Mouse (Mus musculus) liver, postnatal 0 days (tissue): ENCODE data around the gene Tmem246. TPM values are rescaled to one million over a fixed set of nuclear protein-coding genes. Genes with fewer than 3 reads are reported as not detected.
A peak's percentile ranks its signal among the peaks of the same experiment; 100 is the strongest.

ENCODE experiments used
- ATAC-seq: fragments of 200-750 bp; cut with Nextera tagmentation; 2 replicates; pipeline ENCODE4 v1.8.0; 2017; ENCODE audit warnings: mild to moderate bottlenecking, moderate library complexity
- DNase-seq: peaks from one replicate; pipeline ENCODE4 v3.0.0-alpha.2; 2016
- H3K27ac ChIP-seq: fragments of 300-500 bp; sonication (generic); 2 replicates; pipeline ENCODE4 v1.5.1; 2014; ENCODE audit warnings: antibody characterized with exemption, moderate library complexity, mild to moderate bottlenecking, low read depth
- H3K27me3 ChIP-seq: fragments of 300-500 bp; sonication (generic); 2 replicates; pipeline ENCODE4 v1.6.1; 2014; ENCODE audit warnings: low read length, control low read depth, mixed read lengths; ENCODE audit not compliant: insufficient read depth
- H3K36me3 ChIP-seq: fragments of 300-500 bp; sonication (generic); replicated peaks from 2 replicates; pipeline ENCODE4 v1.6.1; 2014; ENCODE audit warnings: mild to moderate bottlenecking, control low read depth, low read length, moderate library complexity, mixed read lengths; ENCODE audit not compliant: insufficient read depth
- H3K4me1 ChIP-seq: fragments of 300-500 bp; sonication (generic); 2 replicates; pipeline ENCODE4 v1.6.1; 2014; ENCODE audit warnings: antibody characterized with exemption, mild to moderate bottlenecking, control low read depth; ENCODE audit not compliant: insufficient read depth
- H3K4me2 ChIP-seq: fragments of 300-500 bp; sonication (generic); 2 replicates; pipeline ENCODE4 v1.6.1; 2014; ENCODE audit warnings: low read depth, mild to moderate bottlenecking, low read length, moderate library complexity, mixed read lengths
- H3K4me3 ChIP-seq: fragments of 300-500 bp; sonication (generic); 2 replicates; pipeline ENCODE4 v1.5.1; 2014; ENCODE audit warnings: low read depth, low read length
- H3K9ac ChIP-seq: fragments of 300-500 bp; sonication (generic); replicated peaks from 2 replicates; pipeline ENCODE4 v1.6.1; 2014; ENCODE audit warnings: mild to moderate bottlenecking, moderate library complexity
- H3K9me3 ChIP-seq: fragments of 300-500 bp; sonication (generic); 2 replicates; pipeline ENCODE4 v1.6.1; 2016; ENCODE audit warnings: mild to moderate bottlenecking, control low read depth, low read length, mixed read lengths
- CTCF ChIP-seq: sonication (generic); IDR thresholded peaks from 2 replicates; pipeline ENCODE4 v1.5.1; 2016; ENCODE audit warnings: antibody characterized with exemption, low read depth
- EP300 ChIP-seq: IDR thresholded peaks from 2 replicates; pipeline ENCODE4 v1.6.1; 2016; ENCODE audit warnings: antibody characterized with exemption, low read depth, mild to moderate bottlenecking
- WGBS: fragments of 180-500 bp; shearing (Covaris S2); extraction: QIAGEN DNeasy Blood & Tissue Kit; methylation state at CpG from one replicate; pipeline ENCODE4 v1.1.7; 2014; ENCODE audit not compliant: insufficient replicate concordance; 5-methylcytosine and 5-hydroxymethylcytosine counted together
- polyA plus RNA-seq: library from polyadenylated mRNA; unstranded; fragments of >200 nt; fragmentation: Nextera tagmentation; extraction: Ambion mirVana; gene quantifications from 2 replicates; pipeline ENCODE4 v1.2.1, GENCODE M21; 2015

Tmem246 gene
- polyA plus RNA-seq, 1 experiment from 2014 or later: 3.9 TPM

- DNase-seq (no peak), ATAC-seq (no peak)
- H3K27me3 ChIP-seq: no peaks in the 10 kb centered on the region
- H3K27ac ChIP-seq: peak overlapping the region; percentile 93
- H3K9ac ChIP-seq: peak overlapping the region; percentile 46; the same call in 1 of the 2 replicates
- no peaks in the 10 kb centered on the region for H3K4me1 ChIP-seq
- peak overlapping the region; percentile 47 for H3K4me3 ChIP-seq
- peaks cover 9% of the 10 kb centered on the region for H3K36me3 ChIP-seq
- TF ChIP-seq CTCF: no peak
- no peak for TF ChIP-seq EP300
- peak overlapping the region; percentile 51 for H3K4me2 ChIP-seq
- WGBS: 55% methylated on average over 2 of the region's 2 CpGs
- H3K9me3 ChIP-seq: no peaks in the 10 kb centered on the region
Observed at GRCm38 (mm10) chr4:49546026-49546425, 51.6 kb downstream of the Tmem246 start.

DNA sequence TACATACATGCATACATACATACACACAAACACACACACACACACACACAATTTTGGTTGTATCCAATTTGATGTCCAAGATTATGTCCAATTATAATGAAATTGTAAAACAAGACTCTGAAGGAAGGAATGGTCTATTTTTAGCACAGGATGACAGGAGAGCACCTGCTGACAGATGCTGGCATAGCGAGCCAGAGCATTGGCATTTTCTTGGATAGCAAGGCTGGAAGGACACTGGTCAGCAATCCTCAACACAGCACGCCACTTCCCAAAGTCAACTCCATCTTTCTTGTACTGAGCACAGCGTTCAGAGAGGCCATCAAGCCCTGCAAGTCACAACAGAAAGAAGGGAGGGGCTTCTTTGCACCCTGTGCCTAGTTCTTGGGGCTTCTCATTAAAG lies 56.7 kb downstream of the Tmem246 start:
- TF ChIP-seq CTCF (no peak), EP300 (no peak)
- no peaks in the 10 kb centered on the region for H3K9me3 ChIP-seq
- DNase-seq: no peak
- H3K27ac ChIP-seq: no peak overlapping the region
- no peak for ATAC-seq
- H3K4me2 ChIP-seq: no peak overlapping the region
- H3K36me3 ChIP-seq: peaks cover 10% of the 10 kb centered on the region
- WGBS: 70% methylated on average over 3 of the region's 3 CpGs
- no peaks in the 10 kb centered on the region for H3K4me1 ChIP-seq
- no peak overlapping the region for H3K4me3 ChIP-seq
- no peak overlapping the region for H3K9ac ChIP-seq
- no peaks in the 10 kb centered on the region for H3K27me3 ChIP-seq

DNA sequence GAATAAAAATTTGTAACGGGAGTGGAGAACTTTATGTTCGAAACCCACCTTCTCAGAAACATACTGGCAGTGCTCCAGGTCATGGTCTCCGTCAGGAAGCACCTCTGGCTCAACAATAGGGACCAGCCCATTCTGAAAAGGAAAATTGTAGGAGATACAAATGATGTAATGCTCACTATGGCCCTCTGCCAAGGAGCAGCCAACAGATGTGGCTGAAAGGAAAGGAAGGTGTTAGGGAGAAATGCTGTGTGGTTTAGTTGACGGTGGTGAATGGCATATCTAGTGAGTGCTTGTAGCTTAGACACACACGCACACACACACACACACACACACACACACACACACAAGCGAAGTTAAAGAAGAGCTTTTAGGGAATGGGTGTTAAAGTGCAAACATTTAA lies 58.0 kb downstream of the Tmem246 start:
- H3K4me2 ChIP-seq: no peak overlapping the region
- ATAC-seq: no peak
- H3K27ac ChIP-seq: no peak overlapping the region
- TF ChIP-seq EP300 (no peak), CTCF (no peak)
- H3K9ac ChIP-seq: no peak overlapping the region
- H3K4me1 ChIP-seq: no peaks in the 10 kb centered on the region
- no peak for DNase-seq
- no peaks in the 10 kb centered on the region for H3K9me3 ChIP-seq
- WGBS: 65% methylated on average over 6 of the region's 6 CpGs
- no peaks in the 10 kb centered on the region for H3K27me3 ChIP-seq
- H3K4me3 ChIP-seq: no peak overlapping the region
- peaks cover 10% of the 10 kb centered on the region for H3K36me3 ChIP-seq

- no peak for TF ChIP-seq EP300
- no peak for TF ChIP-seq CTCF
- H3K4me2 ChIP-seq: no peak overlapping the region
- DNase-seq (no peak), ATAC-seq (peak; percentile 18)
- no peaks in the 10 kb centered on the region for H3K27me3 ChIP-seq
- no peak overlapping the region for H3K9ac ChIP-seq
- 70% methylated on average over 4 of the region's 4 CpGs for WGBS
- H3K4me3 ChIP-seq: no peak overlapping the region
- H3K9me3 ChIP-seq: no peaks in the 10 kb centered on the region
- peaks cover 5% of the 10 kb centered on the region; the same call in 1 of the 2 replicates for H3K36me3 ChIP-seq
- no peaks in the 10 kb centered on the region for H3K4me1 ChIP-seq
- no peak overlapping the region for H3K27ac ChIP-seq
Observed at GRCm38 (mm10) chr4:49536671-49537070, 61.0 kb downstream of the Tmem246 start.

- peak; percentile 62 for ATAC-seq
Observed at GRCm38 (mm10) chr4:49535675-49536294, 61.9 kb downstream of the Tmem246 start.

GRCm38 (mm10) chr4:49535036-49535435 lies 62.6 kb downstream of the Tmem246 start:
- ATAC-seq (peak; percentile 44), DNase-seq (no peak)
- TF ChIP-seq CTCF (no peak), EP300 (no peak)
- H3K4me1 ChIP-seq: no peaks in the 10 kb centered on the region
- H3K4me3 ChIP-seq: no peak overlapping the region
- no peak overlapping the region for H3K4me2 ChIP-seq
- H3K36me3 ChIP-seq: peaks cover 10% of the 10 kb centered on the region
- H3K9ac ChIP-seq: no peak overlapping the region
- no peaks in the 10 kb centered on the region for H3K27me3 ChIP-seq
- 74% methylated on average over 3 of the region's 3 CpGs for WGBS
- peaks cover 11% of the 10 kb centered on the region for H3K9me3 ChIP-seq
- no peak overlapping the region for H3K27ac ChIP-seq

More at GRCm38 (mm10) chr4:49535675-49536294, 61.9 kb downstream of the Tmem246 start:
- TF ChIP-seq CTCF (no peak), EP300 (no peak)
- Histone ChIP-seq H3K9me3 (peaks cover 3% of the 10 kb centered on the region; the same call in 1 of the 2 replicates), H3K9ac (no peak overlapping the region), H3K27ac (no peak overlapping the region), H3K4me2 (no peak overlapping the region), H3K4me3 (no peak overlapping the region), H3K4me1 (no peaks in the 10 kb centered on the region), H3K27me3 (no peaks in the 10 kb centered on the region), H3K36me3 (0 out of 2 replicates have a peak, but pooled peaks cover 2% of the 10 kb centered on the region)
- no peak for DNase-seq
- WGBS: 86% methylated on average over 4 of the region's 4 CpGs

Other genes starting within 250 kb of the Tmem246 start
- gene Acnat2, start 189.7 kb downstream of the Tmem246 start, polyA plus RNA-seq: 8.7 and 13.6 TPM in 2 replicates
- 3.5 and 4.4 TPM in 2 replicates for gene Acnat1, start 124.0 kb downstream of the Tmem246 start, polyA plus RNA-seq
- gene Baat, start 91.3 kb downstream of the Tmem246 start, polyA plus RNA-seq: 16.6 and 18.2 TPM in 2 replicates
- gene Mrpl50, start 76.8 kb downstream of the Tmem246 start, polyA plus RNA-seq: 64.3 and 66.1 TPM in 2 replicates
- 2.2 and 2.5 TPM in 2 replicates for gene Zfp189, start 76.7 kb downstream of the Tmem246 start, polyA plus RNA-seq
- gene Aldob, start 48.3 kb downstream of the Tmem246 start, polyA plus RNA-seq: 2,616 and 2,625 TPM in 2 replicates
- gene Rnf20, start 34.1 kb upstream of the Tmem246 start, polyA plus RNA-seq: 9.4 and 11.8 TPM in 2 replicates
- gene Ppp3r2, start 84.1 kb upstream of the Tmem246 start, polyA plus RNA-seq: not detected in 2 replicates
- gene Grin3a, start 247.9 kb upstream of the Tmem246 start, polyA plus RNA-seq: not detected in 2 replicates